Mouse (Mus musculus) MEL (cell line): ENCODE measurements at regions not wholly inside any gene's neighbourhood (a gene's known extent, or its start where the extent isn't known, plus 50 kb on each side); places are given as distances from the start of the nearest gene placed in this dataset.

Experiments
- DNase-seq: peaks from one replicate; pipeline ENCODE4 v3.0.0; 2011; ENCODE audit warnings: low read depth, low spot score
- H3K27ac ChIP-seq: 2 replicates; pipeline ENCODE4 v1.5.1; 2012; ENCODE audit warnings: low read depth, mild to moderate bottlenecking, control low read depth, low read length, moderate library complexity; ENCODE audit not compliant: control insufficient read depth
- H3K27me3 ChIP-seq, 2 experiments: fragments of 150-350 bp in 1 of 2; sonication (generic) in 1 of 2; 2 replicates each; pipeline ENCODE4 v1.6.1; 2012; ENCODE audit warnings: low read length in 2 of 2, mild to moderate bottlenecking in 2 of 2, improper control_type of control experiment in 1 of 2, moderate library complexity in 1 of 2; ENCODE audit not compliant: insufficient read depth in 2 of 2, control insufficient read depth in 1 of 2
- H3K36me3 ChIP-seq, 2 experiments: 2 replicates each; pipeline ENCODE4 v1.6.1; 2012 to 2014; ENCODE audit warnings: low read length in 2 of 2, improper control_type of control experiment in 1 of 2, inconsistent platforms in 1 of 2, mild to moderate bottlenecking in 1 of 2; ENCODE audit not compliant: insufficient read depth in 2 of 2, control insufficient read depth in 1 of 2
- H3K4me1 ChIP-seq, 2 experiments: fragments of 150-350 bp in 1 of 2; sonication (generic) in 1 of 2; 2 replicates each; pipeline ENCODE4 v1.6.1; 2012; ENCODE audit warnings: low read length in 2 of 2, improper control_type of control experiment in 1 of 2, mild to moderate bottlenecking in 1 of 2; ENCODE audit not compliant: insufficient read depth in 2 of 2, control insufficient read depth in 1 of 2
- H3K4me3 ChIP-seq, 2 experiments: fragments of 150-350 bp in 1 of 2; sonication (generic) in 1 of 2; 2 replicates each; pipeline ENCODE4 v1.5.1; 2012; ENCODE audit warnings: low read depth in 2 of 2, low read length in 2 of 2, mild to moderate bottlenecking in 2 of 2, moderate library complexity in 2 of 2, control low read depth in 1 of 2, improper control_type of control experiment in 1 of 2; ENCODE audit not compliant: control insufficient read depth in 1 of 2, insufficient read depth in 1 of 2
- H3K79me2 ChIP-seq: 2 replicates; pipeline ENCODE4 v1.6.1; 2012; ENCODE audit warnings: mild to moderate bottlenecking, low read length, moderate library complexity; ENCODE audit not compliant: control insufficient read depth, poor library complexity, insufficient read depth
- H3K9ac ChIP-seq: 2 replicates; pipeline ENCODE4 v1.6.1; 2012; ENCODE audit warnings: low read depth, mild to moderate bottlenecking, control low read depth, low read length, moderate library complexity; ENCODE audit not compliant: control insufficient read depth, poor library complexity, severe bottlenecking
- H3K9me3 ChIP-seq: fragments of 150-350 bp; sonication (generic); replicated peaks from 2 replicates; pipeline ENCODE4 v1.6.1; 2012; ENCODE audit warnings: mild to moderate bottlenecking, low read length, improper control_type of control experiment, moderate library complexity; ENCODE audit not compliant: insufficient read depth
- BHLHE40 ChIP-seq: IDR thresholded peaks from 2 replicates; pipeline ENCODE4 v1.6.1; 2012; ENCODE audit warnings: low read depth, mild to moderate bottlenecking, inconsistent platforms, low read length, improper control_type of control experiment, borderline replicate concordance
- CHD1 ChIP-seq: IDR thresholded peaks from 2 replicates; pipeline ENCODE4 v1.6.1; 2012; ENCODE audit warnings: low read depth, mild to moderate bottlenecking, inconsistent platforms, low read length, improper control_type of control experiment
- E2F4 ChIP-seq: IDR thresholded peaks from 2 replicates; pipeline ENCODE4 v1.6.1; 2011; ENCODE audit warnings: low read depth, low read length, improper control_type of control experiment, borderline replicate concordance
- GABPA ChIP-seq: IDR thresholded peaks from 2 replicates; pipeline ENCODE4 v1.6.1; 2012; ENCODE audit warnings: low read depth, mild to moderate bottlenecking, inconsistent platforms, low read length, improper control_type of control experiment, moderate library complexity
- GATA1 ChIP-seq: IDR thresholded peaks from 2 replicates; pipeline ENCODE4 v1.6.1; 2011; ENCODE audit warnings: low read depth, low read length, improper control_type of control experiment
- MAFK ChIP-seq: IDR thresholded peaks from 2 replicates; pipeline ENCODE4 v1.6.1; 2011; ENCODE audit warnings: low read depth, mild to moderate bottlenecking, low read length, improper control_type of control experiment, borderline replicate concordance
- MYB ChIP-seq: IDR thresholded peaks from 2 replicates; pipeline ENCODE4 v1.6.1; 2011; ENCODE audit warnings: mild to moderate bottlenecking, low read depth, low read length, improper control_type of control experiment
- RCOR1 ChIP-seq: IDR thresholded peaks from 2 replicates; pipeline ENCODE4 v1.6.1; 2012; ENCODE audit warnings: low read depth, mild to moderate bottlenecking, inconsistent platforms, low read length, improper control_type of control experiment
- SMC3 ChIP-seq: IDR thresholded peaks from 2 replicates; pipeline ENCODE4 v1.6.1; 2011; ENCODE audit warnings: low read depth, low read length, improper control_type of control experiment
- UBTF ChIP-seq: IDR thresholded peaks from 2 replicates; pipeline ENCODE4 v1.6.1; 2012; ENCODE audit warnings: low read depth, mild to moderate bottlenecking, inconsistent platforms, low read length, improper control_type of control experiment, moderate library complexity, borderline replicate concordance; ENCODE audit not compliant: insufficient read depth
- USF1 ChIP-seq: IDR thresholded peaks from 2 replicates; pipeline ENCODE4 v1.6.1; 2014; ENCODE audit warnings: low read depth, mild to moderate bottlenecking, inconsistent platforms, low read length, improper control_type of control experiment, moderate library complexity

- TF ChIP-seq BHLHE40 (peak; percentile 56; the same call in 1 of the 2 replicates), SMC3 (no peak), E2F4 (no peak; the same call in 1 of the 2 replicates)
Observed at GRCm38 (mm10) chr16:21333223-21333951, 89.5 kb upstream of the Vps8 start (continued).

- Histone ChIP-seq H3K9ac (no peak overlapping the region), H3K4me1 (0 out of 4 replicates have a peak, but pooled peaks cover 0 to 2% of the 10 kb centered on the region in 2 experiments), H3K36me3 (peaks cover 0 to 4% of the 10 kb centered on the region in 2 experiments; a peak in 2 of 4 replicates), H3K27me3 (no peaks in the 10 kb centered on the region; a peak in 2 of 4 replicates), H3K79me2 (no peaks in the 10 kb centered on the region), H3K9me3 (no peaks in the 10 kb centered on the region), H3K4me3 (no peak overlapping the region), H3K27ac (no peak overlapping the region)
- DNase-seq: no peak
- TF ChIP-seq UBTF (no peak), GATA1 (no peak), CHD1 (no peak), RCOR1 (no peak), USF1 (no peak)
- TF ChIP-seq, all 39 proteins: peak for 0
Observed at GRCm38 (mm10) chr16:21339061-21339459, 83.9 kb upstream of the Vps8 start.

- no peaks in the 10 kb centered on the region for H3K9me3 ChIP-seq
- no peak overlapping the region for H3K27ac ChIP-seq
- TF ChIP-seq USF1: no peak
- TF ChIP-seq GABPA: no peak
- no peak for TF ChIP-seq MAFK
- no peak for TF ChIP-seq MYB
- no peaks in the 10 kb centered on the region for H3K79me2 ChIP-seq
- H3K9ac ChIP-seq: no peak overlapping the region
- H3K27me3 ChIP-seq: no peaks in the 10 kb centered on the region; a peak in 2 of 4 replicates
- no peaks in the 10 kb centered on the region for H3K4me1 ChIP-seq
- DNase-seq: no peak
- H3K36me3 ChIP-seq: no peaks in the 10 kb centered on the region
- H3K4me3 ChIP-seq: no peak overlapping the region
Observed at GRCm38 (mm10) chr16:21339460-21340081, 83.3 kb upstream of the Vps8 start.
